Mouse (Mus musculus) cerebellum, postnatal 4 days (tissue): ENCODE measurements at regions not wholly inside any gene's neighbourhood (a gene's known extent, or its start where the extent isn't known, plus 50 kb on each side); places are given as distances from the start of the nearest gene placed in this dataset.

ENCODE experiments used
- DNase-seq, 2 experiments: peaks; one replicate each; pipeline ENCODE4 v3.0.0; 2022; ENCODE audit warnings: low spot score in 2 of 2, mixed read lengths in 1 of 2

- no peak for DNase-seq
Observed at GRCm38 (mm10) chr5:74121861-74122630, 53.8 kb upstream of the Usp46 start.

GRCm38 (mm10) chr5:74126015-74126896 lies 58.0 kb upstream of the Usp46 start:
- DNase-seq = peak; percentile 30 to 53

- no peak for DNase-seq
Observed at GRCm38 (mm10) chr5:74127518-74127917, 59.3 kb upstream of the Usp46 start.

GRCm38 (mm10) chr5:74129636-74130035 lies 61.4 kb upstream of the Usp46 start:
- DNase-seq = no peak

GRCm38 (mm10) chr5:74132671-74133070 lies 62.4 kb upstream of the Rasl11b start:
- DNase-seq = no peak

- no peak for DNase-seq
Observed at GRCm38 (mm10) chr5:74136377-74136776, 58.7 kb upstream of the Rasl11b start.

GRCm38 (mm10) chr5:74136868-74137439 lies 58.1 kb upstream of the Rasl11b start:
- DNase-seq = no peak

GRCm38 (mm10) chr5:74143994-74144393 lies 51.1 kb upstream of the Rasl11b start:
- DNase-seq = no peak

GRCm38 (mm10) chr5:74144765-74145164 lies 50.3 kb upstream of the Rasl11b start:
- DNase-seq = no peak
